Mouse (Mus musculus) erythroblast, embryonic 14.5 days (primary cell): ENCODE measurements around the gene Trpm3.

Source experiments
- GATA1 ChIP-seq: IDR thresholded peaks from 2 replicates; pipeline ENCODE4 v1.6.1; 2012; ENCODE audit warnings: low read length, inconsistent platforms, mixed read lengths
- TAL1 ChIP-seq: IDR thresholded peaks from 3 replicates; pipeline ENCODE4 v1.6.1; 2012; ENCODE audit warnings: low read length, inconsistent platforms, mixed read lengths

DNA sequence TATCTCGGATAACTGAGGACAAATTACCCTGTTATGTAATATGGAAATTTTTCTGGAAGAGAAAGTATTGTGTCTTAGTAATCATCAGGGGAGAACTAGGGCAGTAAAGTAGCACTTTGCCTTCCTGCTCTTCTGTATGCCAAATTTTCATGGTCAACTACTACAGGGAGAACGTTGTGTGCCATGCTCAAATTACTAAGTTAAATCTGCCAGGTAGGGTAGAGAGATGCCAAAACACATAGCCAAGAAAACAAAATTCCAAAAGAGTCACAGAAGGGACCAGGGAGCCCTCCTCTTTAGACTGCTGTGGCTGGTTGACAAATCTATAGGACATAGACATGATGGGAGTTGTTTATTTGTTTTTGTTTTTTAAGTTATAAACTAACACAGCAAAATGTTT, 619.6 kb downstream of the Trpm3 start:
- TF ChIP-seq GATA1, result no peak
- no peak for TF ChIP-seq TAL1
